Mouse (Mus musculus) heart, embryonic 10.5 days (tissue): Measurements from ENCODE around the gene Crebl2. TPM values are rescaled to one million over a fixed set of nuclear protein-coding genes. Genes with fewer than 3 reads are reported as not detected.

ENCODE experiments used
- DNase-seq: peaks from one replicate; pipeline ENCODE4 v3.0.0-alpha.2; 2017; ENCODE audit warnings: low spot score
- H3K27ac ChIP-seq: fragments of 300-500 bp; sonication (generic); 2 replicates; pipeline ENCODE4 v1.5.1; 2016; ENCODE audit warnings: mild to moderate bottlenecking
- H3K27me3 ChIP-seq: fragments of 300-500 bp; sonication (generic); 2 replicates; pipeline ENCODE4 v1.6.1; 2016; ENCODE audit warnings: mild to moderate bottlenecking; ENCODE audit not compliant: poor library complexity, insufficient read depth, severe bottlenecking
- H3K36me3 ChIP-seq: fragments of 300-500 bp; sonication (generic); 2 replicates; pipeline ENCODE4 v1.6.1; 2016; ENCODE audit warnings: mild to moderate bottlenecking, moderate library complexity
- H3K4me1 ChIP-seq: fragments of 300-500 bp; sonication (generic); 2 replicates; pipeline ENCODE4 v1.6.1; 2016; ENCODE audit warnings: mild to moderate bottlenecking
- H3K4me3 ChIP-seq: fragments of 300-500 bp; sonication (generic); 2 replicates; pipeline ENCODE4 v1.5.1; 2016; ENCODE audit warnings: mild to moderate bottlenecking, moderate library complexity
- H3K9me3 ChIP-seq: fragments of 300-500 bp; sonication (generic); 2 replicates; pipeline ENCODE4 v1.6.1; 2016; ENCODE audit warnings: mild to moderate bottlenecking, moderate library complexity
- WGBS: fragments of 180-500 bp; shearing (Covaris S2); methylation state at CpG from one replicate; pipeline ENCODE4 v1.1.7; 2016; 5-methylcytosine and 5-hydroxymethylcytosine counted together
- polyA plus RNA-seq: library from polyadenylated mRNA; unstranded; fragments of >200 nt; fragmentation: Nextera tagmentation; extraction: Ambion mirVana; gene quantifications from 2 replicates; pipeline ENCODE4 v1.2.1, GENCODE M21; 2016

Crebl2 gene
- polyA plus RNA-seq, 1 experiment from 2014 or later = 1.0 TPM

- no peaks in the 10 kb centered on the region for H3K4me1 ChIP-seq
- no peak overlapping the region for H3K27ac ChIP-seq
- no peaks in the 10 kb centered on the region for H3K27me3 ChIP-seq
- H3K36me3 ChIP-seq = no peaks in the 10 kb centered on the region
- 61% methylated on average over 2 of the region's 2 CpGs for WGBS
- H3K4me3 ChIP-seq = no peak overlapping the region
- no peaks in the 10 kb centered on the region for H3K9me3 ChIP-seq
- DNase-seq = no peak
Observed at GRCm38 (mm10) chr6:134840346-134840745, 10.4 kb downstream of the Crebl2 start.

- 66% methylated on average over 4 of the region's 4 CpGs for WGBS
- Histone ChIP-seq H3K4me1 (no peaks in the 10 kb centered on the region), H3K9me3 (no peaks in the 10 kb centered on the region), H3K4me3 (no peak overlapping the region), H3K27me3 (no peaks in the 10 kb centered on the region), H3K36me3 (no peaks in the 10 kb centered on the region), H3K27ac (no peak overlapping the region)
- DNase-seq = no peak
Observed at GRCm38 (mm10) chr6:134845726-134846125, 15.8 kb downstream of the Crebl2 start.

GRCm38 (mm10) chr6:134846308-134846707, 16.4 kb downstream of the Crebl2 start:
- H3K4me3 ChIP-seq = no peak overlapping the region
- no peak overlapping the region for H3K27ac ChIP-seq
- no peaks in the 10 kb centered on the region for H3K9me3 ChIP-seq
- H3K36me3 ChIP-seq = no peaks in the 10 kb centered on the region
- H3K27me3 ChIP-seq = no peaks in the 10 kb centered on the region
- WGBS = 78% methylated on average over 6 of the region's 6 CpGs
- no peaks in the 10 kb centered on the region for H3K4me1 ChIP-seq
- no peak for DNase-seq

- no peaks in the 10 kb centered on the region for H3K9me3 ChIP-seq
- DNase-seq = no peak
- H3K27me3 ChIP-seq = no peaks in the 10 kb centered on the region
- H3K36me3 ChIP-seq = no peaks in the 10 kb centered on the region
- H3K4me3 ChIP-seq = no peak overlapping the region
- H3K4me1 ChIP-seq = no peaks in the 10 kb centered on the region
- WGBS = 85% methylated on average over 4 of the region's 4 CpGs
- no peak overlapping the region for H3K27ac ChIP-seq
Observed at GRCm38 (mm10) chr6:134847550-134847949, 17.6 kb downstream of the Crebl2 start.

- WGBS = 72% methylated on average over 5 of the region's 5 CpGs
- DNase-seq = no peak
Observed at GRCm38 (mm10) chr6:134848197-134848890, 18.4 kb downstream of the Crebl2 start.

GRCm38 (mm10) chr6:134849461-134849860, 19.5 kb downstream of the Crebl2 start:
- no peaks in the 10 kb centered on the region for H3K4me1 ChIP-seq
- no peaks in the 10 kb centered on the region for H3K9me3 ChIP-seq
- H3K27me3 ChIP-seq = no peaks in the 10 kb centered on the region
- no peak for DNase-seq
- WGBS = 74% methylated on average over 2 of the region's 2 CpGs
- no peak overlapping the region for H3K27ac ChIP-seq
- H3K4me3 ChIP-seq = no peak overlapping the region
- H3K36me3 ChIP-seq = no peaks in the 10 kb centered on the region

More at GRCm38 (mm10) chr6:134848197-134848890, 18.4 kb downstream of the Crebl2 start:
- Histone ChIP-seq H3K4me1 (no peaks in the 10 kb centered on the region), H3K36me3 (no peaks in the 10 kb centered on the region), H3K27me3 (no peaks in the 10 kb centered on the region), H3K4me3 (no peak overlapping the region), H3K27ac (no peak overlapping the region), H3K9me3 (no peaks in the 10 kb centered on the region)

GRCm38 (mm10) chr6:134849985-134850384, 20.0 kb downstream of the Crebl2 start:
- no peaks in the 10 kb centered on the region for H3K4me1 ChIP-seq
- H3K4me3 ChIP-seq = no peak overlapping the region
- 78% methylated on average over 3 of the region's 3 CpGs for WGBS
- H3K9me3 ChIP-seq = no peaks in the 10 kb centered on the region
- no peak overlapping the region for H3K27ac ChIP-seq
- H3K36me3 ChIP-seq = no peaks in the 10 kb centered on the region
- no peak for DNase-seq
- H3K27me3 ChIP-seq = no peaks in the 10 kb centered on the region

GRCm38 (mm10) chr6:134854782-134855181, 24.8 kb downstream of the Crebl2 start:
- 81% methylated on average over 5 of the region's 5 CpGs for whole genome bisulfite sequencing

GRCm38 (mm10) chr6:134855926-134856325, 26.0 kb downstream of the Crebl2 start:
- no peak overlapping the region for H3K27ac ChIP-seq
- H3K4me1 ChIP-seq = peaks cover 7% of the 10 kb centered on the region; the same call in 1 of the 2 replicates
- H3K4me3 ChIP-seq = no peak overlapping the region
- no peak for DNase-seq
- H3K36me3 ChIP-seq = no peaks in the 10 kb centered on the region
- WGBS = 85% methylated on average over 16 of the region's 16 CpGs
- H3K9me3 ChIP-seq = no peaks in the 10 kb centered on the region
- H3K27me3 ChIP-seq = no peaks in the 10 kb centered on the region

More at GRCm38 (mm10) chr6:134854782-134855181, 24.8 kb downstream of the Crebl2 start:
- DNase-seq = no peak
- H3K27ac ChIP-seq = no peak overlapping the region
- H3K4me1 ChIP-seq = 0 out of 2 replicates have a peak, but pooled peaks cover 3% of the 10 kb centered on the region
- no peaks in the 10 kb centered on the region for H3K36me3 ChIP-seq
- no peaks in the 10 kb centered on the region for H3K9me3 ChIP-seq
- no peaks in the 10 kb centered on the region for H3K27me3 ChIP-seq
- no peak overlapping the region for H3K4me3 ChIP-seq

GRCm38 (mm10) chr6:134859021-134859420, 29.1 kb downstream of the Crebl2 start:
- no peak overlapping the region for H3K27ac ChIP-seq
- WGBS = 85% methylated on average over 6 of the region's 6 CpGs
- no peaks in the 10 kb centered on the region for H3K9me3 ChIP-seq
- no peaks in the 10 kb centered on the region for H3K36me3 ChIP-seq
- H3K4me3 ChIP-seq = no peak overlapping the region
- H3K27me3 ChIP-seq = no peaks in the 10 kb centered on the region
- DNase-seq = no peak
- H3K4me1 ChIP-seq = peaks cover 13% of the 10 kb centered on the region; the same call in 1 of the 2 replicates

GRCm38 (mm10) chr6:134860275-134860674, 30.3 kb downstream of the Crebl2 start:
- Histone ChIP-seq H3K4me3 (no peak overlapping the region), H3K27me3 (no peaks in the 10 kb centered on the region), H3K27ac (no peak overlapping the region), H3K4me1 (peaks cover 13% of the 10 kb centered on the region; the same call in 1 of the 2 replicates), H3K9me3 (no peaks in the 10 kb centered on the region), H3K36me3 (no peaks in the 10 kb centered on the region)
- WGBS = 62% methylated on average over 4 of the region's 4 CpGs
- no peak for DNase-seq

- 73% methylated on average over 12 of the region's 12 CpGs for WGBS
- H3K9me3 ChIP-seq = no peaks in the 10 kb centered on the region
- no peaks in the 10 kb centered on the region for H3K27me3 ChIP-seq
- H3K36me3 ChIP-seq = no peaks in the 10 kb centered on the region
- no peak for DNase-seq
- H3K27ac ChIP-seq = no peak overlapping the region
- H3K4me1 ChIP-seq = peaks cover 13% of the 10 kb centered on the region; the same call in 1 of the 2 replicates
- no peak overlapping the region for H3K4me3 ChIP-seq
Observed at GRCm38 (mm10) chr6:134861386-134861785, 31.4 kb downstream of the Crebl2 start.

GRCm38 (mm10) chr6:134862671-134863104, 32.7 kb downstream of the Crebl2 start:
- Histone ChIP-seq H3K4me3 (peak overlapping the region; percentile 13; the same call in 1 of the 2 replicates), H3K27me3 (no peaks in the 10 kb centered on the region), H3K9me3 (no peaks in the 10 kb centered on the region), H3K4me1 (peaks cover 13% of the 10 kb centered on the region; the same call in 1 of the 2 replicates), H3K27ac (no peak overlapping the region), H3K36me3 (no peaks in the 10 kb centered on the region)
- 56% methylated on average over 13 of the region's 13 CpGs for WGBS
- no peak for DNase-seq
